Mouse (Mus musculus): ENCODE data around the gene Appl2. TPM values are rescaled to one million over a fixed set of nuclear protein-coding genes. Genes with fewer than 3 reads are reported as not detected.
A peak's percentile ranks its signal among the peaks of the same experiment; 100 is the strongest.
"Not testable (repeated sequence)": the region's sequence is repeated elsewhere in the genome, so short reads cannot be mapped to it uniquely, and the experiment has no call there.

The Appl2 gene
- 40.9 and 46.2 TPM in 2 replicates for polyA plus RNA-seq (2015; fragmentation: Nextera tagmentation; extraction: Ambion mirVana)

DNA sequence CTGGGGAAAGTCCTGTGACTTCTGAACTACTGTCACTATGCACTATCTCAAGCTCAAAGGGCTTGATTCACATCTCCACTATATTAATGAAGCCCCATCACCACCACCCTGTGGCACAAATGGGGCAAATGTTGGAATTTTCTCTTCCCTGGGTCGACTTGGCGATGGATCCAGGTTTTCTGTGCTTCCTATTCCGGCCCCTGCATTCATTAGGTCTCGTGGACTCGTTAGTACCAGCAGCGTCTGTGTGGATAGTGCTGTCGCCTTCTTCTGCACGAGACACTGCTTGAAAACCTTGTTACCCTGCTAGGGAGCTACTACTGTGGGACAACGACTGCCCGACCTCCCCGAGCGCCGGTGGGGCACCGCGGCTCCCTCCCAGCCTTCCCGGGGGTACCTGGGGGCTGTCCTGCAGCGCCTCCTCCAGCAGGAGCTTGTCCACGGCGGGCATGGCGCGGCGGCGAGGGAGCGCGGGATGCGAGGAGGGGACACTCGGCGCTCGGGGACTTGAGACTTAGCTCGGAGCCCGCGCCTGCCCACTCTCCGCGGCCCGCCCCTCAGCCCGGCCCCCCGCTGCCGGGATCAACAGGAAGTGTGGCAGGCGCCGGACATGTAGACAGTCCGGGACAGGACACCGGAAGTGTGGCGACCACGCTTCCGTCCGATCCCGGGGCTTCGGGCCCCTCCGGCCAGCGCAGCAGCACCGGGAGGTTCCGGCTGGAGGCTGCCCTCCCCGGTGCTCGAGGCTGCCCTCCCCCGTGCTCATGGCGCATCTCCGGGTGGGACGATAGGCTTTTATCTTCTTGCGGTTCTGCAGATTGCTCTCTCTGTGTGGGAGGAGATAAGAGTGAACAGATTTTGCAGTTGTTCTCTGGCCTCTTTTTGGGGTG lies at the start of gene Appl2:
Gene Appl2 (minus strand): TSS at position 608 of the 890 bp plus-strand sequence.
- ATAC-seq (ENCODE audit: borderline replicate concordance, extremely low read depth, low FRiP score, low TSS enrichment) = peak; percentile 98
- WGBS = under 1% methylated on average over 56 of the region's 59 CpGs
- no peaks in the 10 kb centered on the region for H3K36me3 ChIP-seq

DNA sequence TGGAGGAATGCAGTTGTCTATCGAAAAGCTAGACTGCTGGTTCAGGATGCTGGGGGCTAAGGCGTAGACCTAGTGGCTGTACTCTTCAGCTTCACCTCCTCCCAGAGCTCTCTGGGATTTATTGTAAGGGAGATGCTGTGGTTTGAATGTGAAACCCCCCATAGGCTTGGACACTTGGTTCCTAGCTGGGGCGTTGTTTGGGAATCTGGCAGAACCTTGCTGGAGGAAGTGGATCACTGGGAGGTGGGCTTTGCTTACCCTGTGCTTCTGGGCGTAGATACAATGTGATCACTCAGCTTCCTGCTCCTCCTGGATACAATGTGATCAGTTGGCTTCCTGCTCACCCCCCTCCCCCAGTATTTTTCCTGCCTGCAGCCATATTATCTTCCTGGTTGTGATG lies 47.7 kb upstream of the Appl2 start:
- Histone ChIP-seq H3K27ac (no peak overlapping the region), H3K9ac (no peak overlapping the region), H3K9me3 (no peaks in the 10 kb centered on the region), H3K4me1 (no peaks in the 10 kb centered on the region), H3K4me2 (no peak overlapping the region), H3K36me3 (no peaks in the 10 kb centered on the region), H3K4me3 (no peak overlapping the region), H3K27me3 (no peaks in the 10 kb centered on the region)
- WGBS = 78% methylated on average over 4 of the region's 4 CpGs
- no peak for ATAC-seq (ENCODE audit: borderline replicate concordance, extremely low read depth, low FRiP score, low TSS enrichment)

More for the DNA sequence above, at the start of gene Appl2:
- no peaks in the 10 kb centered on the region for H3K27me3 ChIP-seq
- H3K4me2 ChIP-seq = peak within 1 kb of the TSS; percentile 80
- H3K4me3 ChIP-seq = peak within 1 kb of the TSS; percentile 86
- H3K27ac ChIP-seq = peak within 1 kb of the TSS; percentile 86
- peaks cover 31% of the 10 kb centered on the region for H3K4me1 ChIP-seq
- H3K9ac ChIP-seq = peak within 1 kb of the TSS; percentile 84
- H3K9me3 ChIP-seq = no peaks in the 10 kb centered on the region

DNA sequence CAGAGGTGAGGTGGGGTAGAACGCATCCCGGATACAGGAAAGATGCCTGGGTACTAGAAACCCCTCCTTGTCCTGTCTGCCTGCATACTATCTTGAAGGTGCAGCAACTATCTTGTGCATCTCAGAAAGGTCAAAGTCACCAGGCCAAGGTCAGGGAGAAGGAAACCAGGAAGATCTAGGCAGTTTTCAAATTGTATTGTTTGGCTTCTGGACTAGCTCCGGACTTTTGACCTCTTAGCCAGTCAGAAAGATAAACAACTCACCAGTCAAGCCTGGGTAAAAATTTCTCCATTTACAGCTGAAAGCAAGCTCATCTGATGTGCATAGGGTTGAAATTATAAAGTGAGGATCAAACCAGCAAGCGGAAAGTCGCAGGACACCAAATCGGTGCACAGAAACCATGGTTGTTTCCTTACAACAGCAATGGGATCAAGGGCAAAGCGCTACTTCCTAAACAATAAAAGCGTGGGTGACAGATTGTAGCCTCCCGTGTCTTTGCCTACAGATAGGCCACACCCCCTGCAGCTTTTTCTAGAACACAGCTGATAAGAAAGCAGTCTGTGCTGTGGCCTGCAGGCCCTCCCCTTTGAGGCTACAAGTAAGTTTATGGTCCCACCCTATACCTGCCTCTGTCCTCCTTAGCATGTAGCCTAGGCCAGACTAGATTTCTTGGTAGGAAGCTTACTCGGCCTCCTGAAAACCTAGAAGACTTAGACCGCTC lies 43.8 kb upstream of the Appl2 start:
- Histone ChIP-seq H3K36me3 (no peaks in the 10 kb centered on the region), H3K9me3 (no peaks in the 10 kb centered on the region), H3K27ac (no peak overlapping the region), H3K4me2 (no peak overlapping the region), H3K4me1 (no peaks in the 10 kb centered on the region), H3K4me3 (no peak overlapping the region), H3K9ac (no peak overlapping the region), H3K27me3 (no peaks in the 10 kb centered on the region)
- 64% methylated on average over 11 of the region's 11 CpGs for WGBS
- ATAC-seq (ENCODE audit: borderline replicate concordance, extremely low read depth, low FRiP score, low TSS enrichment) = no peak

DNA sequence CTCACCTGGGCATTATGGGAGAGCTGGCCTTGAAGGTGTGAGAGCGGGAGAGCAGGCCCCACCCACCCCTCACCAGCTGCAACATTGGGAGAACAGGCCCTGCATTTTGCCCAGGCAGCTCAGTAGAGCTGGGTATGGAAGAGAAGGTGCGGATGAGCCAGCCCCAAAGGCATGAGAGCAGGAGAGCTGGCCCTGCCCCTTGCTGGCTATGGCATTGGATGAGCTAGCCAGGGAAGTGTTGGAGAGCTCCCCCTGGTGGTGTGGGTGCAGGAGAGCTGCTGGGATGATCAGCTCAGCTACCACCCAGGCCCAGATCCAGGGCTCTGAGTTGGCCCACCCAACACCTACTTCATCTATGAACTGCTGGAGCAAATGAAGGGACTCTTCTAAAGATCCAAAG lies 39.7 kb upstream of the Appl2 start:
- Histone ChIP-seq H3K9ac (no peak overlapping the region), H3K4me3 (no peak overlapping the region), H3K36me3 (no peaks in the 10 kb centered on the region), H3K4me1 (no peaks in the 10 kb centered on the region), H3K9me3 (no peaks in the 10 kb centered on the region), H3K27ac (no peak overlapping the region), H3K4me2 (no peak overlapping the region), H3K27me3 (no peaks in the 10 kb centered on the region)
- WGBS = 86% methylated on average over 2 of the region's 2 CpGs
- ATAC-seq (ENCODE audit: borderline replicate concordance, extremely low read depth, low FRiP score, low TSS enrichment) = no peak

DNA sequence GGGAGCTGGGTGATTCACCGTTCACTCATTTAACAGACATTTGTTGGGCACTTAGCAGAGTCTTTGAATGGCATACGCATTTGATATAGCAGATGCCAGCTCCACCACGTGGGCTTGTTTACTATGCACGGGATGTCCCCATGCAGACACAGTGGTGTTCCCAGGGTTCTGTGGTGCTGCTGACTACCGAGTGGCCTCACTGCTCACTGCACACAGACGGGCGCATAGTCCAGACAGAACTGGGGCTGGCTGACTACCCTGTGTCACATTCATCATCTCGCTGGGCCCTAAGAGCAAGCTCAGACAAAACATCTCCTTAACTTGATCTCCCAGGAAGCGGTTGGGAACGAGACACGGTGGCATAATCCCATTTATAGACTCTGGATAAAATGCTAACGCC lies 32.8 kb upstream of the Appl2 start:
- Histone ChIP-seq H3K9ac (no peak overlapping the region), H3K9me3 (no peaks in the 10 kb centered on the region), H3K4me2 (no peak overlapping the region), H3K4me1 (no peaks in the 10 kb centered on the region), H3K4me3 (no peak overlapping the region), H3K27me3 (no peaks in the 10 kb centered on the region), H3K36me3 (no peaks in the 10 kb centered on the region), H3K27ac (no peak overlapping the region)
- 76% methylated on average over 12 of the region's 12 CpGs for WGBS
- ATAC-seq (ENCODE audit: borderline replicate concordance, extremely low read depth, low FRiP score, low TSS enrichment) = no peak

DNA sequence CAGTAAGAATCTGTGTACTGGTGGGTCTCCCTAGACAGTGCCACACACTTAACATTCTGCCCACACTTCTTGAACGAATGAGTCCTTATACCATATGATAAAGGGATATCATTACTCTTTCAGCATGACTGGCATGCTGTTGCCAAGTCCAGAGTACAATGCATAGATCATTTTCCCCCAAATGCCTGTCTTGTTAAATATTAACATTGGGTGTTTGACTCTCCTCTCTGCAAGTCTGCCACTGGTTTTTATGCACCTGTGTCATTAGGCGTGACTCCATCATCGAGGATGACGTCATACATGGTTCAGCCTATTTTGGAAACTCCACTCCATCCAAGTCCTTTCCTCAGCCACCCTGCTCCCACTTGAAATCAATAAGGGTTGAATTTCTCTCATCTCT lies 18.0 kb upstream of the Appl2 start:
- H3K27me3 ChIP-seq = no peaks in the 10 kb centered on the region
- no peak overlapping the region for H3K4me3 ChIP-seq
- no peak overlapping the region for H3K9ac ChIP-seq
- H3K4me2 ChIP-seq = no peak overlapping the region
- ATAC-seq (ENCODE audit: borderline replicate concordance, extremely low read depth, low FRiP score, low TSS enrichment) = no peak
- no peaks in the 10 kb centered on the region for H3K4me1 ChIP-seq
- no peaks in the 10 kb centered on the region for H3K9me3 ChIP-seq
- 70% methylated on average over 4 of the region's 4 CpGs for WGBS
- H3K36me3 ChIP-seq = no peaks in the 10 kb centered on the region
- H3K27ac ChIP-seq = no peak overlapping the region

DNA sequence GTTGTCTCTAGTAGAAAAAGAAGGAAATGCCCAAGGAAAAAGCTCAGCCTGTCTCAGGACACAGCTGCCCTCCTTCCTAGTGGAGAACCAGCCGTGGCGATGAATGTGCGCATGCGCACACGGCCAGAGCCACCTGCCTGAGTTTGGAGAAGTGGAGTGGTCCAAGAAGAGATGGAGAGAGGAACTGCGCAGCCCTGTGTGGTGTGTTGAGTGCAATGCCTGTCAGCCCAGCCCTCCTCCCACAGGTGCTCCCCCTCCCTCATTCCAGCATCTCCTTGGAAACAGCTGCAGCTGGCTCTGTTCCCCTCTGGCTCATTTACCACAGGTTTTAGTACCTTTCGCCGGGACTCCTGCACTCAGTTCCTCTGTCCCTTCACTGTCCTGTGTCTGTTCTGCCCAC lies 13.4 kb upstream of the Appl2 start:
- H3K9ac ChIP-seq = no peak overlapping the region
- no peaks in the 10 kb centered on the region for H3K4me1 ChIP-seq
- no peaks in the 10 kb centered on the region for H3K27me3 ChIP-seq
- no peak overlapping the region for H3K27ac ChIP-seq
- H3K9me3 ChIP-seq = no peaks in the 10 kb centered on the region
- WGBS = 57% methylated on average over 8 of the region's 8 CpGs
- no peaks in the 10 kb centered on the region for H3K36me3 ChIP-seq
- no peak overlapping the region for H3K4me3 ChIP-seq
- ATAC-seq (ENCODE audit: borderline replicate concordance, extremely low read depth, low FRiP score, low TSS enrichment) = no peak
- no peak overlapping the region for H3K4me2 ChIP-seq

DNA sequence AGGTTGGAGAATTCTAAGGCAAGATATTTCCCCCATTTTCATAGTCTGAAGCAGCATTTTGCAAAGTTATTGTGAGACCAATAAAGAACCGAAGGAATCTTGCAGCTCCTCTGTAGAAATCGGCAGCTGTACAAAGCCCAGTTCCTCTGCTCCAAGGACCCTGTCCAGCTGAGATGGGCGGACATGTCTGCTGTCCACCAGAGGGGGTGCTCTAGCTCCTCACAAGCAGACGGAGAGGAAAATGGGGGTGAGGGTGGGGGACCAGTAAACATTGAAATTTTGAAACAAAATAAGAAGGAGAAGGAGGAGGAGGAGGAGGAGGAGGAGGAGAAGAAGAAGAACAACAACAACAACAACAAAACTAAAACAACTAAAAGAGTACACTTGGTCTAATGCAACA lies 12.1 kb upstream of the Appl2 start:
- whole genome bisulfite sequencing = 67% methylated on average over 4 of the region's 4 CpGs
- Histone ChIP-seq H3K9ac (no peak overlapping the region), H3K36me3 (no peaks in the 10 kb centered on the region), H3K4me2 (no peak overlapping the region), H3K27ac (no peak overlapping the region), H3K4me1 (no peaks in the 10 kb centered on the region), H3K4me3 (no peak overlapping the region), H3K9me3 (no peaks in the 10 kb centered on the region), H3K27me3 (no peaks in the 10 kb centered on the region)
- ATAC-seq (ENCODE audit: borderline replicate concordance, extremely low read depth, low FRiP score, low TSS enrichment) = no peak

DNA sequence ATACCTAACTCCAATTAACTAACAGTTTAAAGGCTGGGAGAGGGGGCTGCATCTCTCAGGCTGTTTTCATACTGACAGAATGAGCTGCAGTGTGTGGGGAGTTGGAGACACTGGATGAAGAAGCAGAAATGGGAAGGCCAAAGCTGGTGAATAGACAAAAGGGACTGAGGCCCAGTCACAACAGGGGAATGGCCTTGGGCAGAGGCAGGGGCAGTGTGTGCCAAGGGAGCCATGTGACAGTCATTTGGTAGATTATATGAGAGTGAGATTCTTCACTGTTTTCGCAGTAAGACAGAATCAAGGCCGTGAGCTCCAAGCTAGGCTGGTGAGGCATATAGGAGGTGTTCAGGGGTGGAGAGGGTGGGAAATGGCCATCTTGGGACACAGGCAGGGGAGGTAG lies 6.1 kb upstream of the Appl2 start:
- Histone ChIP-seq H3K9me3 (no peaks in the 10 kb centered on the region), H3K27me3 (no peaks in the 10 kb centered on the region), H3K4me3 (no peak overlapping the region), H3K27ac (no peak overlapping the region), H3K36me3 (no peaks in the 10 kb centered on the region), H3K4me1 (no peaks in the 10 kb centered on the region), H3K4me2 (no peak overlapping the region), H3K9ac (no peak overlapping the region)
- no peak for ATAC-seq (ENCODE audit: borderline replicate concordance, extremely low read depth, low FRiP score, low TSS enrichment)
- WGBS = 86% methylated on average over 2 of the region's 2 CpGs

DNA sequence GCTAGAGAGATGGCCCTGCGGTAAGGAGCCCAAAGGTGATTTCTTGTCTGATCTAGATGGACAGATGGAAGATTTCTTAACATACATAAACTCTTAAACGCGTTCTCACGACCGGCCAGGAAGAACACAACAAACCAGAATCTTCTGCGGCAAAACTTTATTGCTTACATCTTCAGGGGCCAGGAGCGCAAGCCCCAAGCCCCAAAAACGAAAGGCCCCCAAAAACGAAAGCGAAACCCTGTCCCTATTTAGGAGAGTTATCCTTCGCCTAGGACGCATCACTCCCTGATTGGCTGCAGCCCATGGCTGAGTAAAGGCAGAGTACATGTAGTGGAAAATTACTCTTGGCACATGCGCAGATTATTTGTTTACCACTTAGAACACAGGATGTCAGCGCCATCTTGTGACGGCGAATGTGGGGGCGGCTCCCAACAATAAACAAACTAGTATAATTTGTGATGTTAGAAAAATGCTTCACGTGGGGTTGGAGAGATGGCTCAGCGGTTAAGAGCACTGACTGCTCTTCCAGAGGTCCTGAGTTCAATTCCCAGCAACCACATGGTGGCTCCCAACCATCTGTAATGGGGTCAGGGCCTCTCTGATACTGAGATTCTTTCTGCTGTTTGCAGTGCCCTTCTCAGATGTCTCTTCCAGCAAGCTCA lies 3.8 kb upstream of the Appl2 start:
- H3K27me3 ChIP-seq; H3K9ac ChIP-seq; ATAC-seq (ENCODE audit: borderline replicate concordance, extremely low read depth, low FRiP score, low TSS enrichment); H3K4me2 ChIP-seq; H3K4me3 ChIP-seq; H3K36me3 ChIP-seq; H3K9me3 ChIP-seq; H3K27ac ChIP-seq: not testable (repeated sequence)
- WGBS = 89% methylated on average over 19 of the region's 19 CpGs
- H3K4me1 ChIP-seq = peaks cover 11% of the 10 kb centered on the region

DNA sequence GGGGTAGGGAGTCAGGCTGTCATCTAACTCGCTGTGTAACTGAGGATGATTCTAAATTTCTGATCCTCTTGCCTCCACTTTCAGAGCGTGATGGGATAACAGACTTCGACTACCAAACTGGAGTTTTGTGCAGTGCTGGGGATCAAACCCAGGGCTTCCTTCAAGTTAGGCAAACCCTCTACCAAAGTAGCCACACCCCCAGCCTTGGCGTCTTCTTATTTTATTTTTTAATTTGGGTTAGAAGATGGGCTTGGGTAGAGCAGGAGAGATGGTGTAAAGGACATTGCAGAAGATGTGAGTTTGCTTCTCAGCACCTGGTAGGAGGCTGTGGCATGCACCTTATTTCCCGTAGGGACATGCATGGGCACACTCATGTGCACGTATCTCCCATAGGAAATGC lies 499 bp upstream of the Appl2 start:
- peak overlapping the region; percentile 80 for H3K4me2 ChIP-seq
- no peaks in the 10 kb centered on the region for H3K27me3 ChIP-seq
- H3K9me3 ChIP-seq = no peaks in the 10 kb centered on the region
- WGBS = 22% methylated on average over 6 of the region's 6 CpGs
- peak overlapping the region; percentile 67 for H3K9ac ChIP-seq
- no peak; the same call in 1 of the 2 replicates for ATAC-seq (ENCODE audit: borderline replicate concordance, extremely low read depth, low FRiP score, low TSS enrichment)
- H3K36me3 ChIP-seq = no peaks in the 10 kb centered on the region
- peaks cover 27% of the 10 kb centered on the region for H3K4me1 ChIP-seq
- H3K27ac ChIP-seq = peak overlapping the region; percentile 45
- H3K4me3 ChIP-seq = peak overlapping the region; percentile 86

Data from lung, embryonic 15.5 days (tissue).